8 mouse cellular contexts compared by ENCODE assay signal in genomic region chr4:123564051-123564791, GRCm38 (mm10).
DNase-seq lines count a peak whose midpoint lies in the region; ATAC-seq and TF ChIP-seq lines count a peak whose summit lies in the region.

No protein-coding gene starts in this region.

- peaks cover 45% of the 10 kb centered on the region for H3K4me1 ChIP-seq in liver, embryonic 13.5 days (replicated peaks)
- peaks cover 23% of the 10 kb centered on the region for H3K4me1 ChIP-seq in spleen, adult 2 months (ENCODE audit: control insufficient read depth, insufficient read depth, insufficient read length)
- peaks cover 6% of the 10 kb centered on the region; the same call in 1 of the 2 replicates for H3K4me1 ChIP-seq in forebrain, embryonic 14.5 days (ENCODE audit: control insufficient read depth, insufficient read depth, low read length)

- H3K36me3 ChIP-seq in liver, embryonic 13.5 days: no peaks in the 10 kb centered on the region
- H3K36me3 ChIP-seq in spleen, adult 2 months (ENCODE audit: control insufficient read depth, insufficient read depth, low read length): no peaks in the 10 kb centered on the region
- no peaks in the 10 kb centered on the region for H3K36me3 ChIP-seq in forebrain, embryonic 14.5 days (ENCODE audit: control insufficient read depth, insufficient read depth, low read length)

- H3K27me3 ChIP-seq in liver, embryonic 13.5 days: no peaks in the 10 kb centered on the region
- H3K27me3 ChIP-seq in spleen, adult 2 months (ENCODE audit: control insufficient read depth, insufficient read depth, low read length): no peaks in the 10 kb centered on the region
- H3K27me3 ChIP-seq in forebrain, embryonic 14.5 days (replicated peaks; ENCODE audit: control insufficient read depth, insufficient read depth, low read length): no peaks in the 10 kb centered on the region

- 26% methylated on average over 6 of the region's 6 CpGs for WGBS in liver, embryonic 13.5 days (ENCODE audit: insufficient replicate concordance)
- 6% methylated on average over 6 of the region's 6 CpGs for WGBS in spleen, adult 2 months
- 86% methylated on average over 6 of the region's 6 CpGs for WGBS in forebrain, embryonic 14.5 days

- peak; percentile 56 for ATAC-seq in liver, embryonic 13.5 days (ENCODE audit: low read depth)
- no peak for ATAC-seq in forebrain, embryonic 14.5 days

- TF ChIP-seq POLR2A in spleen, adult 2 months (IDR thresholded peaks at IDR 0.05; ENCODE audit: low read depth, low read length): peak; percentile 81

- H3K4me3 ChIP-seq in left cerebral cortex, adult 2 months: no peak overlapping the region
- H3K4me3 ChIP-seq in liver, embryonic 13.5 days (replicated peaks): peak overlapping the region; percentile 32
- H3K4me3 ChIP-seq in spleen, adult 2 months (ENCODE audit: extremely low read depth, insufficient read depth, insufficient read length): peak overlapping the region; percentile 69
- H3K4me3 ChIP-seq in forebrain, embryonic 14.5 days (ENCODE audit: low read depth, low read length): no peak overlapping the region

- intact Hi-C loops in left cerebral cortex, adult 2 months (cut with DNase I): no loop called here

- DNase-seq in left cerebral cortex, adult 2 months (ENCODE audit: extremely low spot score in 1 of 2, low spot score in 2 of 2): no peak
- DNase-seq in left cerebral cortex, adult 18-20 months (ENCODE audit: low spot score in 2 of 2): no peak
- DNase-seq in fat pad, adult 2 months (ENCODE audit: extremely low read depth, low read depth, low spot score): peak; percentile 77
- DNase-seq in liver, embryonic 13.5 days: no peak
- DNase-seq in spleen, adult 2 months (ENCODE audit: low read depth in 1 of 2, low spot score in 2 of 2): peak; percentile 60 to 73
- DNase-seq in MN1 (ENCODE audit: low spot score): no peak
- no peak for DNase-seq in urinary bladder, adult 18-20 months (ENCODE audit: low spot score in 2 of 2)
- no peak for DNase-seq in forebrain, embryonic 14.5 days (ENCODE audit: low spot score)

- H3K9me3 ChIP-seq in liver, embryonic 13.5 days (replicated peaks): no peaks in the 10 kb centered on the region
- H3K9me3 ChIP-seq in forebrain, embryonic 14.5 days (replicated peaks; ENCODE audit: control insufficient read depth, low read length): no peaks in the 10 kb centered on the region

- H3K9ac ChIP-seq in liver, embryonic 13.5 days: peak overlapping the region; percentile 45; the same call in 1 of the 2 replicates
- no peak overlapping the region for H3K9ac ChIP-seq in forebrain, embryonic 14.5 days (ENCODE audit: low read length)

- no peak for TF ChIP-seq CTCF in left cerebral cortex, adult 2 months (IDR thresholded peaks at IDR 0.05)
- TF ChIP-seq CTCF in spleen, adult 2 months (IDR thresholded peaks at IDR 0.05; ENCODE audit: extremely low read depth, insufficient read depth, insufficient read length, insufficient replicate concordance): no peak

- H3K4me2 ChIP-seq in liver, embryonic 13.5 days: peak overlapping the region; percentile 51
- no peak overlapping the region for H3K4me2 ChIP-seq in forebrain, embryonic 14.5 days (ENCODE audit: low read length)

- H3K27ac ChIP-seq in left cerebral cortex, adult 2 months: peak overlapping the region; percentile 76
- H3K27ac ChIP-seq in liver, embryonic 13.5 days: peak overlapping the region; percentile 79
- peak overlapping the region; percentile 96 for H3K27ac ChIP-seq in spleen, adult 2 months (ENCODE audit: insufficient read depth, low read length)
- H3K27ac ChIP-seq in forebrain, embryonic 14.5 days (ENCODE audit: low read depth, low read length): no peak overlapping the region

Comparison
In these comparisons a context has a peak if more than half of its experiments do, and no peak if none do; other contexts are left out.
1. DNase-seq: peak in fat pad, adult 2 months (single experiment) and spleen, adult 2 months (2 of 2); none in left cerebral cortex, adult 2 months (0 of 2), left cerebral cortex, adult 18-20 months (0 of 2), liver, embryonic 13.5 days (single experiment), MN1 (single experiment), urinary bladder, adult 18-20 months (0 of 2) and forebrain, embryonic 14.5 days (single experiment).
2. H3K4me3 ChIP-seq: peak in liver, embryonic 13.5 days (single experiment) and spleen, adult 2 months (single experiment); none in left cerebral cortex, adult 2 months (single experiment) and forebrain, embryonic 14.5 days (single experiment).